Comparison of ENCODE assay signal across 32 mouse cellular contexts in the genomic region with DNA sequence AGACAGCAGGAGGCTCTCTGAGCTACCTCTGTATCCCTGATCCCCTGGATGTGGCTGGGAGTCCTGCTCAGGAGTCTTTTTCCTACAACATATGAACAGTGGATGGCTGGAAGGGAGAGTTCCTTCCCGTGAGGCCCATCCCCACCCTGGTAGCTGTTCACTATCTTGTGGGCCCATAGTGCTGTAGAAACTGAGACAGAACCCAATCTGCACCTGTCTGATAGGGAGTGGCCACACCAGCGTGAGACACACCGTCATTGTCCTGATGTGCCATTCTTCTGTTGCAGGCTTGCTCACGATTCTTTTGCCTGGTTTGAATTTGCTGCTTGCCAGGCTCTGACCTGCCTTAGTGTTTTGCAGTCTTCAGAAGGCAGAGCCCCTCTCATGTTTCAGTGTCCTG. TPM values are rescaled to one million over a fixed set of nuclear protein-coding genes. Genes with fewer than 3 reads are reported as not detected.
DNase-seq lines count a peak whose midpoint lies in the region; ATAC-seq lines count a peak whose summit lies in the region.
"Had no signal": no experiment of that assay in that cellular context is flagged by ENCODE, and none has a peak within 500 bp of the region (broad histone marks: within the 10 kb centered on the region; RNA-seq: fewer than 3 reads in every experiment).

No protein-coding gene starts in this region.

- peak; percentile 63 for ATAC-seq in liver, embryonic 12.5 days
- peak; percentile 49 for ATAC-seq in megakaryocyte progenitor cell, adult 5-6 weeks (replicated peaks; ENCODE audit: poor library complexity)
- no peak for ATAC-seq in hindbrain, embryonic 12.5 days (ENCODE audit: low FRiP score)
- ATAC-seq: forebrain, embryonic 15.5 days; hindbrain, embryonic 16.5 days; Patski had no signal

- no peak overlapping the region for H3K9ac ChIP-seq in liver, embryonic 12.5 days
- H3K9ac ChIP-seq in hindbrain, embryonic 12.5 days: no peak overlapping the region
- H3K9ac ChIP-seq: embryonic facial prominence, embryonic 12.5 days; embryonic facial prominence, embryonic 15.5 days; forebrain, embryonic 15.5 days; heart, embryonic 13.5 days; hindbrain, embryonic 13.5 days had no signal

- WGBS in liver, embryonic 12.5 days (ENCODE audit: insufficient replicate concordance): 28% methylated on average over 4 of the region's 4 CpGs
- WGBS in hindbrain, embryonic 12.5 days: 72% methylated on average over 4 of the region's 4 CpGs

- H3K27me3 ChIP-seq in liver, embryonic 12.5 days (replicated peaks): peaks cover 30% of the 10 kb centered on the region
- H3K27me3 ChIP-seq in hindbrain, embryonic 12.5 days: no peaks in the 10 kb centered on the region
- H3K27me3 ChIP-seq: embryonic facial prominence, embryonic 12.5 days; embryonic facial prominence, embryonic 15.5 days; forebrain, embryonic 15.5 days; heart, embryonic 13.5 days had no signal

- H3K9me3 ChIP-seq in liver, embryonic 12.5 days (replicated peaks): no peaks in the 10 kb centered on the region
- no peaks in the 10 kb centered on the region for H3K9me3 ChIP-seq in hindbrain, embryonic 12.5 days (replicated peaks)
- H3K9me3 ChIP-seq: embryonic facial prominence, embryonic 12.5 days; embryonic facial prominence, embryonic 15.5 days; forebrain, embryonic 15.5 days; G1E; heart, embryonic 10.5 days; heart, embryonic 13.5 days; hindbrain, embryonic 13.5 days had no signal

- H3K4me1 ChIP-seq in liver, embryonic 12.5 days: peaks cover 10% of the 10 kb centered on the region
- H3K4me1 ChIP-seq in hindbrain, embryonic 12.5 days: peaks cover 13% of the 10 kb centered on the region
- H3K4me1 ChIP-seq: embryonic facial prominence, embryonic 12.5 days; embryonic facial prominence, embryonic 15.5 days; forebrain, embryonic 15.5 days had no signal

- H3K36me3 ChIP-seq in liver, embryonic 12.5 days: no peaks in the 10 kb centered on the region
- H3K36me3 ChIP-seq in hindbrain, embryonic 12.5 days: no peaks in the 10 kb centered on the region
- H3K36me3 ChIP-seq: embryonic facial prominence, embryonic 12.5 days; embryonic facial prominence, embryonic 15.5 days; forebrain, embryonic 15.5 days; G1E; heart, embryonic 10.5 days; heart, embryonic 13.5 days had no signal

- peak; percentile 84 for DNase-seq in heart, adult 11 months
- no peak for DNase-seq in heart, postnatal 25 days (ENCODE audit: low spot score)
- no peak for DNase-seq in liver
- DNase-seq in frontal cortex, postnatal 14 days (ENCODE audit: low spot score in 2 of 2): no peak
- DNase-seq: adrenal gland, postnatal 10 days; adrenal gland, postnatal 36 days; B cell, adult 2 months; cerebellum, adult 18-20 months; cerebellum, adult 9-11 months; cerebellum, postnatal 25 days; gastrocnemius, postnatal 25 days; heart, adult 2 months; heart, postnatal 14 days had no signal

- H3K4me2 ChIP-seq in liver, embryonic 12.5 days: 0 out of 2 replicates have a peak overlapping the region, but pooled peaks have one; percentile 2
- no peak overlapping the region for H3K4me2 ChIP-seq in hindbrain, embryonic 12.5 days (replicated peaks)
- H3K4me2 ChIP-seq: embryonic facial prominence, embryonic 12.5 days; embryonic facial prominence, embryonic 15.5 days; forebrain, embryonic 15.5 days; heart, embryonic 13.5 days; hindbrain, embryonic 13.5 days had no signal

- no peak overlapping the region for H3K27ac ChIP-seq in liver, embryonic 12.5 days
- H3K27ac ChIP-seq in hindbrain, embryonic 12.5 days: no peak overlapping the region
- H3K27ac ChIP-seq: embryonic facial prominence, embryonic 12.5 days; embryonic facial prominence, embryonic 15.5 days; forebrain, embryonic 15.5 days; heart, adult 2 months; heart, embryonic 10.5 days; heart, embryonic 13.5 days; hindbrain, embryonic 13.5 days had no signal

- H3K4me3 ChIP-seq in liver, embryonic 12.5 days: no peak overlapping the region
- no peak overlapping the region for H3K4me3 ChIP-seq in hindbrain, embryonic 12.5 days
- H3K4me3 ChIP-seq: embryonic facial prominence, embryonic 12.5 days; embryonic facial prominence, embryonic 15.5 days; forebrain, embryonic 15.5 days; heart, adult 2 months; heart, embryonic 10.5 days; heart, embryonic 13.5 days; hindbrain, embryonic 13.5 days had no signal

- intact Hi-C loops in heart, postnatal 25 days (cut with DNase I): no loop called here

RNA-seq across cellular contexts. Expression of a gene that starts 8.2 kb away (rescaled TPM):
- total RNA-seq in heart, postnatal 25 days (2021): 10 to 100 TPM; 20.7 to 21.3 TPM
- polyA plus RNA-seq in liver, embryonic 12.5 days (2016; fragmentation: Nextera tagmentation; extraction: Ambion mirVana): 0.32 and 0.39 TPM in 2 replicates
- total RNA-seq in megakaryocyte progenitor cell, adult 5-6 weeks (2015): 0.17 TPM in 1 of 2 replicates, not detected in the other
- total RNA-seq in megakaryocyte progenitor cell, adult 5-6 weeks (2017): 0.04 and 0.17 TPM in 2 replicates
- polyA plus RNA-seq in hindbrain, embryonic 12.5 days (2016; fragmentation: Nextera tagmentation; extraction: Ambion mirVana): 6.0 TPM in 2 replicates
- total RNA-seq: common myeloid progenitor, adult 5-6 weeks; hematopoietic stem cell, adult 5-6 weeks had no signal
- polyA plus RNA-seq: G1E had no signal

RNA-seq across cellular contexts. Expression of a gene that starts 44.7 kb away (rescaled TPM):
- total RNA-seq in heart, postnatal 25 days (2021): 1 to 10 TPM in 1 of 2 experiments, under 1 TPM in 1; 0.65 to 1.5 TPM
- polyA plus RNA-seq in liver, embryonic 12.5 days (2016; fragmentation: Nextera tagmentation; extraction: Ambion mirVana): 9.1 and 9.4 TPM in 2 replicates
- 9.9 and 13.8 TPM in 2 replicates for total RNA-seq in megakaryocyte progenitor cell, adult 5-6 weeks (2015)
- total RNA-seq in megakaryocyte progenitor cell, adult 5-6 weeks (2017): 11.0 and 12.6 TPM in 2 replicates
- polyA plus RNA-seq in hindbrain, embryonic 12.5 days (2016; fragmentation: Nextera tagmentation; extraction: Ambion mirVana): 14.0 and 16.0 TPM in 2 replicates

RNA-seq across cellular contexts. Expression of a gene that starts 53.8 kb away (rescaled TPM):
- total RNA-seq in heart, postnatal 25 days (2021): not detected
- polyA plus RNA-seq in liver, embryonic 12.5 days (2016; fragmentation: Nextera tagmentation; extraction: Ambion mirVana): not detected in 2 replicates
- not detected in 2 replicates for total RNA-seq in megakaryocyte progenitor cell, adult 5-6 weeks (2015)
- not detected in 2 replicates for total RNA-seq in megakaryocyte progenitor cell, adult 5-6 weeks (2017)
- not detected in 2 replicates for polyA plus RNA-seq in hindbrain, embryonic 12.5 days (2016; fragmentation: Nextera tagmentation; extraction: Ambion mirVana)
- total RNA-seq: adrenal gland, adult 18-20 months; adrenal gland, postnatal 10 days; adrenal gland, postnatal 36 days; CH12.LX; common myeloid progenitor, adult 5-6 weeks; G1E; gastrocnemius, adult 18-20 months; gastrocnemius, postnatal 25 days; heart, adult 2 months; heart, postnatal 14 days; hematopoietic stem cell, adult 5-6 weeks had no signal
- polyA plus RNA-seq: embryonic facial prominence, embryonic 12.5 days; embryonic facial prominence, embryonic 15.5 days; forebrain, embryonic 11.5 days; forebrain, embryonic 15.5 days; G1E; heart, adult 2 months; heart, embryonic 10.5 days; heart, embryonic 13.5 days; heart, embryonic 16.5 days; hindbrain, embryonic 13.5 days; hindbrain, embryonic 16.5 days; Patski had no signal

Comparison
In these comparisons a context has a peak if more than half of its experiments do, and no peak if none do; other contexts are left out.
1. RNA of a gene that starts 8.2 kb away (total RNA-seq): 20.7 to 21.3 TPM in heart, postnatal 25 days; 0.04 to 0.17 TPM in megakaryocyte progenitor cell, adult 5-6 weeks; every median in the first group is over 10 times any median in the second.
2. RNA of a gene that starts 44.7 kb away (total RNA-seq): 9.9 to 13.8 TPM in megakaryocyte progenitor cell, adult 5-6 weeks; 0.65 to 1.5 TPM in heart, postnatal 25 days; every median in the first group is over 4 times any median in the second.